Mouse (Mus musculus): ENCODE data around the gene Gab2.

Gene Gab2

DNA sequence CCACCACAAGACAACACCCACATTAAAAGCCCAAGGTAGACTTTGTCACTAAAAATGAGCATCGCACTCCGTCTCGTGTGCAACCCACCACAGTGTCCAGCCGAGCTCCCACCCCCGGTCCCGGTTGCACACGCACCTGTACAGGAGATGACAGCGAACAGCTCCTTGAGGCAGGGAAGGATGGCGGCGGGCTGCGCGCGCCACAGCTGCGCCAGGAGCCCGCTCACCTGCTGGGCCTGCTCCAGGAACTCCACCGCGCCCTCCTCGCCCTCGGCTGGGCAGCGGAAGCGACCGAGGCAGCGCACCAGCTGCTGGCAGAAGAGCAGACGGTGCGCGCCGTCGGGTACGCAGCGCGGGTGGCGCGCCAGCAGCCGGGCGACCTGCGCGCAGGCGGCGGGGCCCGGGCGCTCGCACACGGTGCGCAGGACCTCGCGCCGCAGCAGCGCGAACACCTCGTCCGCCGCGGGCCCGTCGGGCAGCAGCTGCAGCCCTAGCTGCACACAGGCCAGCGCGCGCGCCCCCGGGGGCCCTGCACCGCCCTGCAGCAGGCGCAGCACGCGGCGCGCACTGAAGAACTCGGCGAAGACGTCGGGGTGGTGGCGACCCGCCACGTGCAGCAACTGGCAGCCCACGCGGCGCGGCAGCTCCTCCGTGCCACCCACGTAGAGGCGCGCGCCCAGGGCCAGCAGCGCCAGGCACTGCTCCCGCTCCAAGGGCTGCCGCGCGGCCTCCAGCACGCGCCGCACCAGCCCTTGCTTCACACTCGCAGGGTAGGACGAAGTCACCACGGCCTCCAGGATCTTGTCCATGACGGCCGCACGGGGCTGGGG is 244.0 kb downstream of the Gab2 start:
- DNase-seq, result no peak

GRCm38 (mm10) chr7:97327376-97327775 is 246.0 kb downstream of the Gab2 start:
- DNase-seq, result no peak

DNA sequence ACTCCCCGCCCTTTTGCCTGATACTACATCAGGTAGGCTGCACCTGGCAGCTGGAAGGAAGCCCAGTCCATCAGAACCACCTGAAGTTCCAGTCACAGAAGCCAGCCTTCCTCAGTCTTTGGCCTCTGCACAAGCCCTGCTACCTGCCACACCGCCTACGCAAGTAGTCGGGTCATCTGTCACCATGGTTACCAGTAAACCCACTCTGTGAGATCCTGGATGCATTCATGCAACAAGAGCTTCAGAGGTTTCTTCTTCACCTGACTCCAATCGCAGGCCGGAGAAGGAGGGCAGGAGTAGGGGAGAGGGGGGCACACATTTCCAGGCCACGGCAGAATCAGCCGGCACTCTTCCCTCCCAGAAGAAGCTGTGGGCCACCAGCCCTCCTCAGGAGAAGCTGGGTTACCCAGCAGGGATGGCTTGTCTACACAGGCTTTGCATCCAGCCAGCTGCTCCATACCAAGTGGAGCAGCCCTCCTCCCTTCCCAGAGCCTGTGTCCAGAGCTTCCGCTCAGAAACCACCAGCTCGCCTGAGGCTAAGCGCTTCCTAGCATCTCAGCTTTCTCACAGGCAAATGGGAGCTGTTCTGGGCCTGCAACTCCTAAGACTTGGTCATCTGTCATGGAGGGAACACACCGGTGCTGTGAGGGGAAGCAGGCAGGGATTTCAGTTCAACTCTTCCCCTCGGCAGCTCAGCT is 247.7 kb downstream of the Gab2 start:
- DNase-seq, result no peak

GRCm38 (mm10) chr7:97329676-97330075 is 248.3 kb downstream of the Gab2 start:
- no peak for DNase-seq

DNA sequence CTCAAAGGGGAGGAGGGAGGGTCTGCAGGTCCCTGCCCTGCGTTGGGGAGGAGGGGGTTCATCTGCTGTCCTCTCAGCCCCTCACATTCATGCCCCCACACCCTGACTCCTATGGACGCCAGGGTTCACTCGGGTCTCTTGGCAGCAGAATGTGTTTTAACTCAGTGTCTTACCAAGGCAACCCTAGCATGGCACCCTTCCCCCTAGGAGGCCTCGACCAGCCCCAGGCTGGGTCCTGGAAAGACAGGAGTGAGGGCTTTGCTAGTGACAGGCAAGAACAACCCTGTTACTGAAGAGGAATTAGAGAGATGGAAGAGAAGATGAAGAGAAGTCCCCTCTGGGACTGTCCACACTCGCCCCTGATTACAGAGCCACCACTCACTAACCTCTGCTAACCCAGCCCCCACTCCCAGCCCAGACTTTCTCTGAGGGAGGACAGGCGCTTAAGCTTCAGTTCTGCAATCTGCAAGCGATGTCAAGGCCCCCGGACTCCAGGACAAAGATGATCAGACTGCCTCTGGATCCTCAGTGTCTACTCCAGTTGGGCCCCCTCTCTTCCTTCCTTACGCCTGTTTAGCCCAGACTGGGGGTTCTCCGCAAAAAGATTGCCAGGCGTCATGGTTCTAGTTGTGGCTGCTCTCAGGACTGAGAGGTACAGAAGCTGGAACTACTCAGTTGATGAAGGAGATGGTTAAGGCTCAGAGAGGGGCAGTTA is 249.7 kb downstream of the Gab2 start:
- no peak for DNase-seq

DNA sequence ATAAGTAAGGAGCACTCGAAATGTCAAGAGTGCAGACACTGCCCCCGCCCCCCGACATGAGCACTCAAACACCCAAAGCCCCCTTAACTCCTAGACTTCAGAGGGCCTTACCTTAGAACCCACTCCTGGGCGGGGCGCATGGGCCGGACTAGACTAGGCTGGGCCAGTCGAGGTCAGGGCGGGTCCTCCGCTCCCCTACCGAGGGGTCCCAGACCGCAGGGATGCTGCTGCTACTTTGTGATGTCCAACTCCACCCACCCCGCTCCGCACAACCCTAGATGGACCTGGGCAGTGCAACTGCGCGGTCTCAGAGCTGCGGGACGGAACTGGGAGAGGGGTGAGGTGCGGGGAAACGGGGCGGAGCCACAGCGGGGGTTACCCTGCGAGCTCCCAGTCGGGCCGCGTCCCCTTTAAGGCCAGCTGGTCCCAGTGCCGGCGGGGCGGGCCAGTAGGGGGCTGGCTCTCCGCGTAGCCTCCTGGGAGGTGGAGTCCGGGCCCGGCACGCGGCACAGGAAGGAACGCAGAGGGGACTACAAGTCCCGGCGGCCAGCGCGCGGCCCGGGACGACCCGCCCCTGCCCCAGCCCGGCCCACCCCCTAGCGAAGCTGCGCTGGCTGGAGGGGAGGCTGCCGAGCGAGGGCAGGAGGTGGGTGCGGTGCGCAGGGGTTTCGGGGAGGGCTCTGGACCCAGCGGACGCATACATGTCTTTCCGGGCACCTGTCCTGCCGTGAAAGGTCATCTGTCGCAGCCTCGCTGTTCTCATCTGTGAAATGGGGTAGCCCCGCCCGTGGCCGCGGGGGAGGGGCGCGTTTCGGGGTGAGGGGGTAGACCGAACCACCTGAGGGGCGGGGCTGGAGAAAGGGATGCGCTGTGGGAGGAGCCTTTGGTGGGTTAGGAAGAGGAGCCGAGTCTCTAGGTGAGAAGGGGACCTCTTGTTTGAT is 250.6 kb downstream of the Gab2 start, which contains the start of the genes Usp35 and Kctd21:
TSS of gene Usp35 (minus strand) at position 295 of the 941 bp plus-strand sequence.
TSS of gene Kctd21 (plus strand) at position 602 of the 941 bp plus-strand sequence.
- DNase-seq, result peak; percentile 97

DNA sequence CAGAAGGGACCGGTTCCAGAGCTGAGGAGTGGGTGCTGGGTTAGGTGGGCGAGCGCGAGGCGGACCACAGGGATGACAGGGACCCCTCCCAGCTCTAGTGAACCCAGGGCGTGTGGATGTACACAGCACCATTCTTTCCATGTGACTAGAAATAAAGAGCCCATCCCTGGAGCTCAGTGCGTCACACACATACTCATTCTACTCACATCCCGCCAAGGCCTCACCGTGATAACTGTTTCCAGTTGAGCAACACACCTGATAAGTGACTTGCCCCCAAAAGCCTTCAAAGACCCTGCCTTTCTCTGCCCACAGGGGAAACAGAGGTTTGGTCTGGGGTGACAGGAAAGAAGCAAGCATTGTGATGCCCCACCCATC is 251.3 kb downstream of the Gab2 start:
- DNase-seq, result no peak

DNA sequence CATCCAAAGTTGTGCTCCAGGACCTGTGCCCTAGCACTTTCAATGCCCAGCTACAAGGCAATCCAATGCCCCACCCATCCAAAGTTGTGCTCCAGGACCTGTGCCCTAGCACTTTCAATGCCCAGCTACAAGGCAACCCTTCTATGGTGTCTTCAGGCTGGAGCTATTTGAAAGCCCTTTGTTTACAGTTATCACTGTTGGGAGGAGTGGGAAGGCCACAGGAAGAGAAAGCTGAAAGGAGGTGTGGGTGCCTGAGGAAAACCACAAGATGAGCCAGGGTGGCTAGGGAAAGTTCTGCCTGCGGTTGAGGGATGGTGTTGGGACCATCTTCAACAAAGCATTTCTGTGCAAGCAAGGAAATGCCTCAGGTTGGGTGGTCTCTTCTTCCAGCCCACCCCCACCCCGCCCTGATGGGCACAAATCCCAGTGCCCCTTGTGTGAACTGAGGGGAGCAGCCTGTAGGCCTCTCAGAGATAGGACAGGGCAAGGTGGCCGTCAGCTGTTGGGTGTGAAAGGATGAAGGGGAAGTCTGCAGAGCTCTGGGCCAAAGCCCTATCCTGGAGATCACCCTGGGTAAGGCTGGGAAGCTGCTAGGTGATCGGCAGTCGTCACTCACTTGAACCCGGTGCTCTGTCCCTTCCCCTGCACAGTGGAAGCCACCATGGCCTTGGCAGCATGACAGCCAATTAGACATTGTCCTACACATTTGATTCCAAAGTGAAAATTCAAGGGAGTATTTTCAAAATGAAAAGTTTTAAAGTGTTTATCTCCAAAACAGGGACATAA is 251.9 kb downstream of the Gab2 start:
- DNase-seq, result no peak

GRCm38 (mm10) chr7:97334406-97334805 is 253.0 kb downstream of the Gab2 start:
- DNase-seq, result no peak

GRCm38 (mm10) chr7:97336678-97337077 is 255.3 kb downstream of the Gab2 start:
- no peak for DNase-seq

DNA sequence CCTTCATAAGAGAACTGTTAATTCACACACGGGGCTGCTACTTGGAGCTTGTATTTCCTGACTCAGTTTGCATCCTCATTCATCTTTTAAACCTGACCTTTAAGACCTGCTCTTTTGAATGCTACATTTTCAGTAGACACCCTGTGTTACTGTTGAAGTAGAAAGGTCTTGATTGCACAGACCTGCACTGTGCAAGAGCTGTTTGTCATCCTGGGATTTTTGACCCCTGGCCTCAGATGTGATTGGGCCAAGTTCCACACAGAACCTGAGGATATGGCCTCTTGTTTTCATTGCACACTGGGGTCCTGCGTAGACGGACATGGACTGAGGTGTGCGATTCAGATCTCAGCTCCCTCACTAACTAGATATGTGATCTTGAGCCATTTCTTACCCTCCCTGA is 257.2 kb downstream of the Gab2 start:
- DNase-seq, result no peak

DNA sequence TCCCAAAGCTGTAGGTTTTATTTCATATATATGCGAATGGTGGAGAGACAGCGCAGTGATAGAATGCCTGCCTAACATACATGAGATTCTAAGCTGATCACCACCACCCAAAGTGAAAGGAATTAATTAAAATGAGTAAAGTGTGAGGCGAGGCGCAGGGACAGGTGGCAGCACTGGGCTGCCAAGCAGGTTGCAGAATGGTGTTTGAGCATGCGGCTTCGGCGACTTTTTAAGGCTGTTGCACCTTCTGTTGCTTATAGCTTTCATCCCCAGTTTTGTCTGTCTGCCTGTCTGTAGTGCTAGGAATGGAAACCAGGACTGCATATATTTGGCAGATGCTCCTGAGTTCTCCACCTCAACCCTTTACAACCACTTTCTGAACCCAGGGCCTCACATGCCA is 258.2 kb downstream of the Gab2 start:
- no peak for DNase-seq

DNA sequence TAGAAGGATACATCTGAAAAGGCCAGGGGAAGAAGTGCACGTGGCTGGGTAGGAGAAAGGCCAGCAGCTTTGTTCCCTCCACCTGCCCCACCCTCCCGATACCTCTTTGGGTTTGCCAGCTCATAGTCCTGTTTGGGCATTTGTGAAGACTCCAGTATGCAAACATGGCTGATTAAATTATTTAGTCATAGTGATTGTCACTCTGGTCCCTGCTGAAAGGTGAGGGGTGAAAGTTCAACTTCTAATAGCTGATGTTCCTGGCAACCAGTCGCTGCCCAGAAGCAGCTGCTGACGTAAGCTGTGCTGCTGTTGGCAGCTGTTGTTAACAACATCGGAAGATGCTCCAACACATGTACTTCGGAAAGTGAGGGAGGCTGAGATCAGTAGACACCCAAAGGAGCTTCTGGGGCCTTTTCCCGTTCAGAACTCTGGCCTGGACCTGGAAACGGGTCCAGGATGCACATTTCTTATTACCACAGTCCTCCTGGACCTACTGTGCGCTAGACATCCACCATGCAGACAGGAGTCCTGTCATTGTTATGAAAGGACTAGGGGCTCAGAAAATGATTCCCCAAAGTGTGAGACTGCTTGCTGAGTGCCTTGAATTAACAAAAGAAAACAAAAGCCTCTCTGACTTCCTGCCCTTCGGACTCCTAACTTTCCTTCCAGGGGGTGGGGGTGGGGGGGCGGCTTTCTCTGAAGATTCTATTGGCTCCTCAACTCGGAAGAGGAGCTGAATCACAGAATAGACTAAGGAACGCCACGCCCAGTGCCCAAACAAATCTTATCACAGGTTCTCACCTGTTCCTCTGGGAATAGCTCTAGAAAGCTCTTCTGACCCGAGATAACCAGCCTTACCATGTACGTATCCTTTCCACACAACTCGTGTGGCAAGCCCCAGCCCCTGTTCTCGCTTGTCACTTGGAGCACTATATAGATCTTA is 259.8 kb downstream of the Gab2 start:
- DNase-seq, result no peak

DNA sequence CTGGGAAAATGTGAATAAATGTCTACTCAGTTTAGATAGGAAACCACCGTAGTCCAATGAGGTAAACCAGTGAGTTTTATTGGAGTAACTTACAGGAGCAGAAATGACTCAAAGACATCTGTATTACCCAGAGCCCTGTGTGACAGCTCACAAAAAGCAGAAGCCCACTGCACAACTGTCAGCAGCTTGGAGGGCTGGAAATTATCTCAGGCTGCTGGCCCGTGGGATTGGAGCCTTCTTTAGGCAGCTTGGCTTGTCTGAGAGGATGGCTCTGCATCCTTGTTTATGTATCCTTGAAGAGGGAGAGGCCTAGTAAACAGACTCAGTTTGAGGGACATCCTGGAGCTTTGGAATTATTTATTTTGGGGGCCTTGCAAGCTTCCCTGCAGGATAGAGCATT is 261.6 kb downstream of the Gab2 start:
- DNase-seq, result no peak

GRCm38 (mm10) chr7:97344655-97345054 is 263.3 kb downstream of the Gab2 start:
- DNase-seq, result no peak

DNA sequence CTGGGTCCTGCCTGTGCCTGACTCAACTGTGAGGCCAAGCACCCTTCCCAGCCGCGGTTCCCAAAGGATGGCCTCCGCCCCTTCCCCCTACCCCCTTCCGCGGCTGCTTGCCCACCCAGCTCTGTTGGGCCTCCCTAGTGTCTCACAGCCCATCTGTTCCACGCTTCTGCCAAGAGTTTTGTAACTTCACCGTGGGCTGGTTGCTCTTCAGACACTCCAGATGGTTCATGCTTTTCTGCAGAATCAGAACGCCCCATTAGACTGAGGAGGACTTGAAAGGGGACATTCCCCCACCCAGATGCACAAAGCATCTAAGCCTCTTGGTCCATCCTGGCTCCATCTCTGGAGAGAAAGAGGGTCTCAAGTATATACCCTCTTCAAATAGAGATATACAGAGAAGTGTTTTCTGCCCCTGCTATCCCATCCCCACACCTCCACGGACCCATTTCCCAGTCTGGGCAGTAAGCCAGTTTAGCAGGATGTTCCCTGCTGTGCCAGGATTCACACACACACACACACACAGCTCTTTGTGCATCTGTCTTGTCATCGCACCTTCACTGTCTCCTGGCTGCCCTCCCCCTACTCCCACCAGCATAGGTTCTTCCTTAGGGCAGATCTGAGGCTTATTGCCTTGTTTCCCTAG is 264.0 kb downstream of the Gab2 start:
- no peak for DNase-seq

- no peak for DNase-seq
Measured at GRCm38 (mm10) chr7:97346111-97346821, 264.9 kb downstream of the Gab2 start.

GRCm38 (mm10) chr7:97346822-97347166 is 265.4 kb downstream of the Gab2 start:
- DNase-seq, result no peak

GRCm38 (mm10) chr7:97347464-97347863 is 266.1 kb downstream of the Gab2 start:
- DNase-seq, result no peak
